Mouse (Mus musculus) liver, embryonic 11.5 days (tissue): Measurements from ENCODE around the gene Mn1. TPM values are rescaled to one million over a fixed set of nuclear protein-coding genes. Genes with fewer than 3 reads are reported as not detected.

Source experiments
- ATAC-seq: fragments of 200-750 bp; cut with Nextera tagmentation; replicated peaks from 2 replicates; pipeline ENCODE4 v1.8.0; 2017; ENCODE audit warnings: moderate number of reproducible peaks, mild to moderate bottlenecking, moderate TSS enrichment, moderate library complexity; ENCODE audit not compliant: low FRiP score
- DNase-seq: peaks from one replicate; pipeline ENCODE4 v3.0.0-alpha.2; 2017; ENCODE audit warnings: low spot score
- H3K27ac ChIP-seq: fragments of 300-500 bp; sonication (generic); 2 replicates; pipeline ENCODE4 v1.5.1; 2014; ENCODE audit warnings: mild to moderate bottlenecking, low read depth, low read length, control low read depth
- H3K27me3 ChIP-seq: fragments of 300-500 bp; sonication (generic); replicated peaks from 2 replicates; pipeline ENCODE4 v1.6.1; 2014; ENCODE audit warnings: low read length, mixed read lengths; ENCODE audit not compliant: control insufficient read depth, insufficient read depth
- H3K36me3 ChIP-seq: fragments of 300-500 bp; sonication (generic); 2 replicates; pipeline ENCODE4 v1.6.1; 2014; ENCODE audit warnings: mild to moderate bottlenecking, low read length, moderate library complexity, mixed read lengths; ENCODE audit not compliant: control insufficient read depth, insufficient read depth
- H3K4me1 ChIP-seq: fragments of 300-500 bp; sonication (generic); replicated peaks from 2 replicates; pipeline ENCODE4 v1.6.1; 2014; ENCODE audit warnings: low read length, mixed read lengths; ENCODE audit not compliant: control insufficient read depth, insufficient read depth
- H3K4me2 ChIP-seq: fragments of 300-500 bp; sonication (generic); 2 replicates; pipeline ENCODE4 v1.6.1; 2014; ENCODE audit warnings: mild to moderate bottlenecking, control low read depth, moderate library complexity
- H3K4me3 ChIP-seq: fragments of 300-500 bp; sonication (generic); 2 replicates; pipeline ENCODE4 v1.5.1; 2014; ENCODE audit warnings: low read depth, low read length, control low read depth
- H3K9ac ChIP-seq: fragments of 300-500 bp; sonication (generic); 2 replicates; pipeline ENCODE4 v1.6.1; 2014; ENCODE audit warnings: low read depth, low read length, control low read depth
- H3K9me3 ChIP-seq: fragments of 300-500 bp; sonication (generic); 2 replicates; pipeline ENCODE4 v1.6.1; 2016; ENCODE audit warnings: low read length, inconsistent platforms, mixed read lengths; ENCODE audit not compliant: control insufficient read depth
- WGBS: fragments of 180-500 bp; shearing (Covaris S2); extraction: QIAGEN DNeasy Blood & Tissue Kit; methylation state at CpG from one replicate; pipeline ENCODE4 v1.1.7; 2014; 5-methylcytosine and 5-hydroxymethylcytosine counted together
- polyA plus RNA-seq: library from polyadenylated mRNA; unstranded; fragments of >200 nt; fragmentation: Nextera tagmentation; extraction: Ambion mirVana; gene quantifications from 2 replicates; pipeline ENCODE4 v1.2.1, GENCODE M21; 2014

Gene Mn1
- polyA plus RNA-seq, 1 experiment from 2014 or later, result 5.3 TPM

GRCm38 (mm10) chr5:111423011-111423410, 5.8 kb downstream of the Mn1 start:
- H3K9ac ChIP-seq, result no peak overlapping the region
- 79% methylated on average over 10 of the region's 10 CpGs for WGBS

GRCm38 (mm10) chr5:111423616-111424015, 6.5 kb downstream of the Mn1 start:
- DNase-seq (no peak), ATAC-seq (no peak)
- Histone ChIP-seq H3K36me3 (no peaks in the 10 kb centered on the region), H3K4me3 (no peak overlapping the region), H3K4me1 (peaks cover 9% of the 10 kb centered on the region), H3K9ac (no peak overlapping the region), H3K9me3 (no peaks in the 10 kb centered on the region), H3K27me3 (peaks cover 41% of the 10 kb centered on the region), H3K27ac (no peak overlapping the region), H3K4me2 (no peak overlapping the region)
- 88% methylated on average over 4 of the region's 4 CpGs for WGBS

More at GRCm38 (mm10) chr5:111423011-111423410, 5.8 kb downstream of the Mn1 start:
- Histone ChIP-seq H3K4me3 (no peak overlapping the region), H3K4me2 (0 out of 2 replicates have a peak overlapping the region, but pooled peaks have one; percentile 24), H3K9me3 (no peaks in the 10 kb centered on the region), H3K36me3 (no peaks in the 10 kb centered on the region), H3K4me1 (peaks cover 9% of the 10 kb centered on the region), H3K27me3 (peaks cover 47% of the 10 kb centered on the region), H3K27ac (no peak overlapping the region)
- ATAC-seq (no peak), DNase-seq (no peak)

GRCm38 (mm10) chr5:111425813-111426212, 8.7 kb downstream of the Mn1 start:
- Histone ChIP-seq H3K4me3 (no peak overlapping the region), H3K27me3 (peaks cover 19% of the 10 kb centered on the region), H3K9me3 (no peaks in the 10 kb centered on the region), H3K27ac (no peak overlapping the region), H3K4me1 (no peaks in the 10 kb centered on the region; the same call in 1 of the 2 replicates), H3K36me3 (no peaks in the 10 kb centered on the region), H3K4me2 (no peak overlapping the region), H3K9ac (no peak overlapping the region)
- no peak for ATAC-seq
- DNase-seq, result no peak
- WGBS, result 89% methylated on average over 9 of the region's 9 CpGs

- Histone ChIP-seq H3K27ac (no peak overlapping the region), H3K4me2 (no peak overlapping the region), H3K27me3 (peaks cover 15% of the 10 kb centered on the region), H3K4me1 (no peaks in the 10 kb centered on the region; the same call in 1 of the 2 replicates), H3K9me3 (no peaks in the 10 kb centered on the region), H3K4me3 (no peak overlapping the region), H3K9ac (no peak overlapping the region), H3K36me3 (no peaks in the 10 kb centered on the region)
- 76% methylated on average over 5 of the region's 5 CpGs for WGBS
- DNase-seq (no peak), ATAC-seq (no peak)
Observed at GRCm38 (mm10) chr5:111426249-111426648, 9.1 kb downstream of the Mn1 start.

- WGBS, result 87% methylated on average over 6 of the region's 6 CpGs
- no peak overlapping the region for H3K9ac ChIP-seq
- H3K4me1 ChIP-seq, result peaks cover 4% of the 10 kb centered on the region; the same call in 1 of the 2 replicates
- no peaks in the 10 kb centered on the region for H3K36me3 ChIP-seq
- no peak overlapping the region for H3K4me2 ChIP-seq
- H3K9me3 ChIP-seq, result no peaks in the 10 kb centered on the region
- H3K27ac ChIP-seq, result no peak overlapping the region
- H3K27me3 ChIP-seq, result peaks cover 3% of the 10 kb centered on the region; the same call in 1 of the 2 replicates
- no peak for DNase-seq
- ATAC-seq, result no peak
- H3K4me3 ChIP-seq, result no peak overlapping the region
Observed at GRCm38 (mm10) chr5:111428882-111429281, 11.7 kb downstream of the Mn1 start.

GRCm38 (mm10) chr5:111429726-111430125, 12.6 kb downstream of the Mn1 start:
- no peak for DNase-seq
- Histone ChIP-seq H3K36me3 (no peaks in the 10 kb centered on the region), H3K27me3 (peaks cover 5% of the 10 kb centered on the region; the same call in 1 of the 2 replicates), H3K4me2 (no peak overlapping the region), H3K9ac (no peak overlapping the region), H3K9me3 (no peaks in the 10 kb centered on the region), H3K4me1 (peaks cover 8% of the 10 kb centered on the region; the same call in 1 of the 2 replicates), H3K27ac (no peak overlapping the region), H3K4me3 (no peak overlapping the region)
- no peak for ATAC-seq
- 41% methylated on average over 7 of the region's 7 CpGs for WGBS

GRCm38 (mm10) chr5:111431007-111431730, 14.0 kb downstream of the Mn1 start:
- no peak overlapping the region for H3K27ac ChIP-seq
- H3K4me3 ChIP-seq, result no peak overlapping the region
- DNase-seq, result no peak
- 0 out of 2 replicates have a peak, but pooled peaks cover 5% of the 10 kb centered on the region for H3K27me3 ChIP-seq
- H3K36me3 ChIP-seq, result no peaks in the 10 kb centered on the region
- no peaks in the 10 kb centered on the region for H3K9me3 ChIP-seq
- no peak overlapping the region for H3K9ac ChIP-seq
- no peak for ATAC-seq
- 73% methylated on average over 11 of the region's 11 CpGs for WGBS
- H3K4me2 ChIP-seq, result no peak overlapping the region
- peaks cover 9% of the 10 kb centered on the region for H3K4me1 ChIP-seq

- Histone ChIP-seq H3K4me3 (no peak overlapping the region), H3K4me2 (no peak overlapping the region), H3K9me3 (no peaks in the 10 kb centered on the region), H3K27ac (no peak overlapping the region), H3K9ac (no peak overlapping the region), H3K4me1 (peaks cover 11% of the 10 kb centered on the region), H3K36me3 (no peaks in the 10 kb centered on the region), H3K27me3 (peaks cover 7% of the 10 kb centered on the region; the same call in 1 of the 2 replicates)
- ATAC-seq (no peak), DNase-seq (no peak)
- WGBS, result 38% methylated on average over 5 of the region's 5 CpGs
Observed at GRCm38 (mm10) chr5:111432842-111433241, 15.7 kb downstream of the Mn1 start.

- no peaks in the 10 kb centered on the region for H3K36me3 ChIP-seq
- no peak for ATAC-seq
- H3K9ac ChIP-seq, result no peak overlapping the region
- H3K9me3 ChIP-seq, result no peaks in the 10 kb centered on the region
- no peak for DNase-seq
- H3K4me1 ChIP-seq, result peaks cover 13% of the 10 kb centered on the region
- no peak overlapping the region; the same call in 1 of the 2 replicates for H3K27ac ChIP-seq
- no peak overlapping the region for H3K4me3 ChIP-seq
- no peak overlapping the region for H3K4me2 ChIP-seq
- WGBS, result 57% methylated on average over 16 of the region's 16 CpGs
- H3K27me3 ChIP-seq, result peaks cover 7% of the 10 kb centered on the region; the same call in 1 of the 2 replicates
Observed at GRCm38 (mm10) chr5:111434342-111434842, 17.2 kb downstream of the Mn1 start.
